Mouse (Mus musculus): ENCODE data around the gene Frmd4a.

- TF ChIP-seq CTCF (IDR thresholded peaks at IDR 0.05; ENCODE audit: extremely low read depth, insufficient read depth, insufficient read length, insufficient replicate concordance) (no peak), POLR2A (IDR thresholded peaks at IDR 0.05; ENCODE audit: low read depth, low read length) (no peak)
These were observed 82.2 kb downstream of the Frmd4a start for GRCm38 (mm10) chr2:4099777-4100104.

Data from spleen, adult 2 months (tissue).